Mouse (Mus musculus) embryonic facial prominence, embryonic 12.5 days (tissue): ENCODE measurements around the gene Myt1. TPM values are rescaled to one million over a fixed set of nuclear protein-coding genes. Genes with fewer than 3 reads are reported as not detected.

Experiments
- ATAC-seq: fragments of 200-750 bp; cut with Nextera tagmentation; 2 replicates; pipeline ENCODE4 v1.8.0; 2017; ENCODE audit not compliant: insufficient number of reproducible peaks, insufficient read depth, low FRiP score, low TSS enrichment
- H3K27ac ChIP-seq: fragments of 300-500 bp; sonication (generic); 2 replicates; pipeline ENCODE4 v1.5.1; 2016; ENCODE audit warnings: mild to moderate bottlenecking
- H3K27me3 ChIP-seq: fragments of 300-500 bp; sonication (generic); 2 replicates; pipeline ENCODE4 v1.6.1; 2016; ENCODE audit warnings: mild to moderate bottlenecking, moderate library complexity
- H3K36me3 ChIP-seq: fragments of 300-500 bp; sonication (generic); 2 replicates; pipeline ENCODE4 v1.6.1; 2016; ENCODE audit warnings: mild to moderate bottlenecking
- H3K4me1 ChIP-seq: fragments of 300-500 bp; sonication (generic); 2 replicates; pipeline ENCODE4 v1.6.1; 2016
- H3K4me2 ChIP-seq: fragments of 300-500 bp; sonication (generic); replicated peaks from 2 replicates; pipeline ENCODE4 v1.6.1; 2016; ENCODE audit warnings: mild to moderate bottlenecking, moderate library complexity
- H3K4me3 ChIP-seq: fragments of 300-500 bp; sonication (generic); 2 replicates; pipeline ENCODE4 v1.5.1; 2016; ENCODE audit warnings: mild to moderate bottlenecking
- H3K9ac ChIP-seq: fragments of 300-500 bp; sonication (generic); 2 replicates; pipeline ENCODE4 v1.6.1; 2016; ENCODE audit warnings: mild to moderate bottlenecking, moderate library complexity
- H3K9me3 ChIP-seq: fragments of 300-500 bp; sonication (generic); 2 replicates; pipeline ENCODE4 v1.6.1; 2016; ENCODE audit warnings: mild to moderate bottlenecking, moderate library complexity
- WGBS: fragments of 180-500 bp; shearing (Covaris S2); methylation state at CpG from one replicate; pipeline ENCODE4 v1.1.7; 2016; 5-methylcytosine and 5-hydroxymethylcytosine counted together
- polyA plus RNA-seq: library from polyadenylated mRNA; unstranded; fragments of >200 nt; fragmentation: Nextera tagmentation; extraction: Ambion mirVana; gene quantifications from 2 replicates; pipeline ENCODE4 v1.2.1, GENCODE M21; 2016

The Myt1 gene
- polyA plus RNA-seq, 1 experiment from 2014 or later: 6.0 TPM

DNA sequence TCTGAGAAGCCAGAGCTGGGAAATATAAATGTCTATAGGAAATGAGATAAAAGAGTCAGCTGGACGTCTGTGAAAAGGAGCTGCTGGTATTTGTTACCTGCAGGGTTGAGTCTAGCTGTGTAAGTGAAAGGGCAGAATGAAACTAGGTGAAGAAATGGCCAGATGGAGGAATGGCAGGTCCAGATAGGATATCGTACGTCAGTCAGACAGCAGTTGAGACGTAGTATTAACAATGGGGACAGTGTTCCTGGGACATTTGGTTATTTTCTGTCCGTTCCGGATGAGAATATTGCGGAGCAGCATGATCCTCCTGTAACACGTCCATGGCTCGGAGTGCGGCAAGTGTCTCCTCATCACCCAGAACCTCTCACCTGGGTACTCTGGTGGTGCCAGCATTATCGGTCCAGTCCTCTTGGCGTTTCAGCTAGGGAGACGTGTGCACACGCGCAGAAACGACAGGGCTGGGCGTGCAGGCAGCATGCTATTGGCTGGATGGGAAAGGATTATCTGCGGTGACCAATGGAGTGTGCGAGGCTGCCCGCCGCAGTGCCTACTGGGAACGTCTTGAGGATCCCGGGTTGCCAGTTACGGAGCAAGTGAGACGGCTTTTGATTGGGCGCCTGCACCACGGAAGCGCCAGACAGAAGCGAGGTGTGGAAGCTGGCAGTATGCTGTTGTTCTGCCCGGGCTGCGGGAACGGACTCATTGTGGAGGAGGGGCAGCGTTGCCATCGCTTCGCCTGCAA is 100.8 kb downstream of the Myt1 start, which contains the start of gene Polr3k:
Gene Polr3k, plus strand, starts transcription at position 547 of the 745 bp plus-strand sequence.
- H3K27ac ChIP-seq: peak within 1 kb of the TSS; percentile 84
- under 1% methylated on average over 35 of the region's 35 CpGs for WGBS
- peak within 1 kb of the TSS; percentile 75 for H3K4me2 ChIP-seq
- peak; percentile 100 for ATAC-seq
- H3K4me1 ChIP-seq: peaks cover 15% of the 10 kb centered on the region
- H3K4me3 ChIP-seq: peak within 1 kb of the TSS; percentile 78
- H3K27me3 ChIP-seq: no peaks in the 10 kb centered on the region
- peaks cover 16% of the 10 kb centered on the region for H3K36me3 ChIP-seq
- H3K9me3 ChIP-seq: no peaks in the 10 kb centered on the region
- H3K9ac ChIP-seq: peak within 1 kb of the TSS; percentile 74

GRCm38 (mm10) chr2:181864536-181864860 is 101.4 kb downstream of the Myt1 start:
- peak; percentile 75; the same call in 1 of the 2 replicates for ATAC-seq
- Histone ChIP-seq H3K4me1 (peaks cover 15% of the 10 kb centered on the region), H3K27ac (peak overlapping the region; percentile 84), H3K36me3 (peaks cover 20% of the 10 kb centered on the region), H3K4me3 (peak overlapping the region; percentile 78), H3K9me3 (no peaks in the 10 kb centered on the region), H3K27me3 (no peaks in the 10 kb centered on the region), H3K4me2 (peak overlapping the region; percentile 75), H3K9ac (peak overlapping the region; percentile 74)
- WGBS: under 1% methylated on average over 22 of the region's 22 CpGs

DNA sequence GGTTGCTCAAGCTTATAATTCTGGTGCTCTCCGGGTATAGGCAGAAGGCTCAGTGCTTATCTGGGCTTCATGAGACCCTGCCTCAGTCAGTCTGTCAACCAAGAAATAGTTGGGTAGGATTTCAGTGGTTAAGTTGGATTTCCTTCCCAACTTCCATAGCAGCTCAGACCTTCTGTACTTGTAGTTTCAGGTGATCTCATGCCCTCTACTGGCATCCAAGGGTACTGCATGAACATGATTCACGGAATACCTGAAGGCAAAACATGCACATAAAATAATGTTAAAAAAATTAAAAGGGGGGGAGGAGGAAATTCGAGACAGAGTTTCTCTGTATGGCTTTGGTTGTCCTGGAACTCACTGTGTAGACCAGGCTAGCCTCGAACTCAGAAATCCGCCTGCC is 103.8 kb downstream of the Myt1 start:
- H3K27ac ChIP-seq: no peak overlapping the region
- H3K4me3 ChIP-seq: no peak overlapping the region
- H3K9me3 ChIP-seq: no peaks in the 10 kb centered on the region
- peaks cover 15% of the 10 kb centered on the region for H3K4me1 ChIP-seq
- peaks cover 31% of the 10 kb centered on the region for H3K36me3 ChIP-seq
- H3K4me2 ChIP-seq: no peak overlapping the region
- H3K27me3 ChIP-seq: no peaks in the 10 kb centered on the region
- no peak overlapping the region for H3K9ac ChIP-seq
- WGBS: 59% methylated on average over 5 of the region's 5 CpGs
- ATAC-seq: no peak

DNA sequence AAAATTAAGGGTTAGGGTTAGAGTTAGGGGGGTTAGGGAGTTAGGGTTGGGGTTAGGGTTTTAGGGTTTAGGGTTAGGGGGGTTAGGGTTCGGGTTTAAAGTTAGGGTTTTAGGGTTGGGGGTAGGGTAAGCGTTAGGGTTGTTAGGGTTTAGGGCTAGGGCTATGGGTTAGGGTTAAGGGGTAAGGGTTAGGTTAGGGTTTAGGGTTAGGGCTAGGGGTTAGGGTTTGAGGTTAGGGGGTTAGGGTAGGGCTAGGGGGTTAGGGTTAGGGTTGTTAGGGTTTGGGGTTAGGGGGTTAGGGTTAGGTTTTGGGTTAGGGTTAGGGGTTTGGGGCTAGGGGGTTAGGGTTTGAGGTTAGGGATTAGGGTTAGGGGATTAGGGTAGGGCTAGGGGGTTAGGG is 107.9 kb downstream of the Myt1 start:
- H3K27me3 ChIP-seq: no peaks in the 10 kb centered on the region
- no peaks in the 10 kb centered on the region for H3K4me1 ChIP-seq
- no peak for ATAC-seq
- no peak overlapping the region for H3K4me3 ChIP-seq
- H3K9me3 ChIP-seq: no peaks in the 10 kb centered on the region
- H3K27ac ChIP-seq: no peak overlapping the region
- no peak overlapping the region for H3K9ac ChIP-seq
- WGBS: 89% methylated on average over 2 of the region's 2 CpGs
- no peak overlapping the region for H3K4me2 ChIP-seq
- H3K36me3 ChIP-seq: peaks cover 29% of the 10 kb centered on the region

Other genes starting within 250 kb of the Myt1 start
- 93.9 and 103 TPM in 2 replicates for gene Dnajc5, start 242.8 kb upstream of the Myt1 start, polyA plus RNA-seq
- gene Uckl1, start 178.4 kb upstream of the Myt1 start, polyA plus RNA-seq: 39.0 and 45.1 TPM in 2 replicates
- gene Prpf6, start 171.5 kb upstream of the Myt1 start, polyA plus RNA-seq: 74.4 and 74.8 TPM in 2 replicates
- 95.3 and 101 TPM in 2 replicates for gene Zfp512b, start 170.5 kb upstream of the Myt1 start, polyA plus RNA-seq
- 16.4 and 17.9 TPM in 2 replicates for gene Samd10, start 164.1 kb upstream of the Myt1 start, polyA plus RNA-seq
- 0.32 TPM in 1 of 2 replicates, not detected in the other for gene Gm29797, start 106.3 kb upstream of the Myt1 start, polyA plus RNA-seq
- gene Sox18, start 91.7 kb upstream of the Myt1 start, polyA plus RNA-seq: 38.5 and 43.7 TPM in 2 replicates
- 29.5 and 31.0 TPM in 2 replicates for gene Tcea2, start 83.0 kb upstream of the Myt1 start, polyA plus RNA-seq
- 74.9 and 81.9 TPM in 2 replicates for gene Rgs19, start 69.4 kb upstream of the Myt1 start, polyA plus RNA-seq
- gene Lkaaear1, start 64.9 kb upstream of the Myt1 start, polyA plus RNA-seq: not detected in 2 replicates
- 5.2 and 5.6 TPM in 2 replicates for gene Oprl1, start 48.3 kb upstream of the Myt1 start, polyA plus RNA-seq
- 42.2 and 46.8 TPM in 2 replicates for gene Pcmtd2, start 74.5 kb downstream of the Myt1 start, polyA plus RNA-seq
- 84.4 and 86.7 TPM in 2 replicates for gene Polr3k, start 101.0 kb downstream of the Myt1 start, polyA plus RNA-seq
- not detected in 2 replicates for gene Gm14496, start 227.8 kb downstream of the Myt1 start, polyA plus RNA-seq